Mouse (Mus musculus): ENCODE measurements around the gene Camk2d.

Camk2d gene

GRCm38 (mm10) chr3:126746148-126746803, 150.2 kb downstream of the Camk2d start:
- DNase-seq (ENCODE audit: low read depth, low spot score), result peak; percentile 64

- no peak for DNase-seq (ENCODE audit: low read depth, low spot score)
These were observed 151.5 kb downstream of the Camk2d start for GRCm38 (mm10) chr3:126747628-126748027.

GRCm38 (mm10) chr3:126751377-126752098, 155.4 kb downstream of the Camk2d start:
- no peak for DNase-seq (ENCODE audit: low read depth, low spot score)

GRCm38 (mm10) chr3:126752978-126753377, 156.9 kb downstream of the Camk2d start:
- no peak for DNase-seq (ENCODE audit: low read depth, low spot score)

GRCm38 (mm10) chr3:126758398-126758797, 162.3 kb downstream of the Camk2d start:
- no peak for DNase-seq (ENCODE audit: low read depth, low spot score)

- DNase-seq (ENCODE audit: low read depth, low spot score), result no peak
These were observed 164.5 kb downstream of the Camk2d start for GRCm38 (mm10) chr3:126760608-126761007.

- DNase-seq (ENCODE audit: low read depth, low spot score), result no peak
These were observed 168.6 kb downstream of the Camk2d start for GRCm38 (mm10) chr3:126764745-126765144.

GRCm38 (mm10) chr3:126770056-126770455, 174.0 kb downstream of the Camk2d start:
- DNase-seq (ENCODE audit: low read depth, low spot score), result no peak

- no peak for DNase-seq (ENCODE audit: low read depth, low spot score)
These were observed 174.9 kb downstream of the Camk2d start for GRCm38 (mm10) chr3:126771032-126771431.

GRCm38 (mm10) chr3:126771541-126771940, 175.4 kb downstream of the Camk2d start:
- peak; percentile 78 for DNase-seq (ENCODE audit: low read depth, low spot score)

GRCm38 (mm10) chr3:126776001-126776400, 179.9 kb downstream of the Camk2d start:
- DNase-seq (ENCODE audit: low read depth, low spot score), result no peak

GRCm38 (mm10) chr3:126777101-126777500, 181.0 kb downstream of the Camk2d start:
- no peak for DNase-seq (ENCODE audit: low read depth, low spot score)

GRCm38 (mm10) chr3:126777879-126778278, 181.8 kb downstream of the Camk2d start:
- DNase-seq (ENCODE audit: low read depth, low spot score), result no peak

GRCm38 (mm10) chr3:126780014-126780615, 184.0 kb downstream of the Camk2d start:
- peak; percentile 48 for DNase-seq (ENCODE audit: low read depth, low spot score)

GRCm38 (mm10) chr3:126793035-126793964, 197.2 kb downstream of the Camk2d start:
- DNase-seq (ENCODE audit: low read depth, low spot score), result no peak

GRCm38 (mm10) chr3:126795904-126796303, 199.8 kb downstream of the Camk2d start:
- DNase-seq (ENCODE audit: low read depth, low spot score), result no peak

- no peak for DNase-seq (ENCODE audit: low read depth, low spot score)
These were observed 200.9 kb downstream of the Camk2d start for GRCm38 (mm10) chr3:126797025-126797424.

- DNase-seq (ENCODE audit: low read depth, low spot score), result no peak
These were observed 201.7 kb downstream of the Camk2d start for GRCm38 (mm10) chr3:126797810-126798209.

- no peak for DNase-seq (ENCODE audit: low read depth, low spot score)
These were observed 206.9 kb downstream of the Camk2d start for GRCm38 (mm10) chr3:126802988-126803387.

GRCm38 (mm10) chr3:126804968-126805367, 208.9 kb downstream of the Camk2d start:
- DNase-seq (ENCODE audit: low read depth, low spot score), result no peak

- DNase-seq (ENCODE audit: low read depth, low spot score), result no peak
These were observed 210.0 kb downstream of the Camk2d start for GRCm38 (mm10) chr3:126806145-126806544.

GRCm38 (mm10) chr3:126809915-126810314, 213.8 kb downstream of the Camk2d start:
- DNase-seq (ENCODE audit: low read depth, low spot score), result no peak
